Mouse (Mus musculus) CD4-positive helper T cell, adult 2 months (primary cell): ENCODE results near the gene Chic2.

Experiments
- DNase-seq: peaks from one replicate; pipeline ENCODE4 v3.0.0-alpha.2; 2012; ENCODE audit warnings: low read depth, missing footprints, low spot score

Chic2 gene

DNA sequence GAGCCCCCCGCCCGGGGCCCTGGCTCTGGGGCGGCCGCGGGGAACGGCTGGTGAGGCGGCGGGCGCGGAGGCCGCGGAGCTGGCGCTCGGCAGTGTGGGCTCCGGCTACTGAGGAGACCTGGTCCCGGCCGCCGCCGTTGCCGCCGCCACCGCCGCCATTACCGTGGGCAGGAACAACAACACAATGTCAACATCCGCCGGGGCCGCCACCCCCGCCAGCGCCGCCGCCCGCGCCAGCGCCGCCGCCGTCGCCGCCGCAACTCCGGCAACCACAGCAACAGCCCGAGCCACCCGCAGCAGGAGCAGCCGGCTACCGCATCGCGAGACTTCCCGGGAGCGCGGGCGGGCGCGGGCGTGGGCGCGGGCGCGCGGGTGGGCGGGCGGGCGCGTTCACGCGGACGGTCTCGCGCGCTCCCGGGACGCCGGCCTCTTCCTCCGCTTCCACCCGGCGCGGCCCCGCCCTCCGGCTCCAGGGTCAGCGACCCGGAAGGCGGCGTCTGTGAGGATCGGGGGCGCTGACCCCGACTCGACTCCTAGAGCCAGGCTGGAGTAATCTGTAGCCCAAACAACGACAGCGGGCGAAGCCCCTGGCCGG is at the start of gene Chic2:
Chic2 (minus strand) TSS at position 465 of the 595 bp plus-strand sequence.
- DNase-seq, result peak; percentile 86

DNA sequence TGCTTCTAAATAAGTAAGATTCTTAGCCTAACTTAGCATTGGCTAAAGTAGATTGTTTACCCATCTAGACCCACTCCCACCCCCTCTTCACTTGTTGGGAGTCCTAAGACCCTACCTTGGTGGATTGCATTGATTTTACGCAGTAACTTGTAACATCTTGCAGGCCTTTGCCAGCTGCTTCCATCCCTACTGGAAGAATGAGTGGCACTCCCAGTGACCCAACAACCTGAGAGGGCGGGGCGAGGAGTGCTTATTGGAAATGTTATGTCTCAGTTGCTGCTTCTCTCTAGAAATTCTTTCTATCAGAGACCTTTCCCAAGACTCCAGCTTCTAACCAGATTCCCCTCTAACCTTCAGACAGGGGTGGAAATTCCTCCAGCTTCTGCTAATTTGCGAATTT is 41.3 kb upstream of the Chic2 start:
- DNase-seq, result no peak

DNA sequence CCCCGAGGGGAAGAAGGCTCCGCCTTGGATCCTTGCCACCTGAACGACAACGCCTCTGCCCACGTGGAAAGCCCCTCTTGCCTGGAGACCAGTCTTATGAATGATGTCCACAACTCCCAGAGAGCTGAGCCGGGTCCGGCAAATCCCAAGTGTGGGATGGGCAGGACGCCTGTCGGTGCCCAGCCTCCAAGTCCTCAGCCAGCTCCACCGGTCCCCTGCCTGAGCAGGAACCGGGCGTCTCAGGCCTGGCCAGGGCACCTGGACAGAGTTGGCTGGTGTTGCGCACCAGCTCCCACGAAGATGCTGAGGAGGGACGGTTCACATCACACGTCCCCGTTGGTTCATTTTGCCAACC is 40.9 kb upstream of the Chic2 start:
- no peak for DNase-seq

DNA sequence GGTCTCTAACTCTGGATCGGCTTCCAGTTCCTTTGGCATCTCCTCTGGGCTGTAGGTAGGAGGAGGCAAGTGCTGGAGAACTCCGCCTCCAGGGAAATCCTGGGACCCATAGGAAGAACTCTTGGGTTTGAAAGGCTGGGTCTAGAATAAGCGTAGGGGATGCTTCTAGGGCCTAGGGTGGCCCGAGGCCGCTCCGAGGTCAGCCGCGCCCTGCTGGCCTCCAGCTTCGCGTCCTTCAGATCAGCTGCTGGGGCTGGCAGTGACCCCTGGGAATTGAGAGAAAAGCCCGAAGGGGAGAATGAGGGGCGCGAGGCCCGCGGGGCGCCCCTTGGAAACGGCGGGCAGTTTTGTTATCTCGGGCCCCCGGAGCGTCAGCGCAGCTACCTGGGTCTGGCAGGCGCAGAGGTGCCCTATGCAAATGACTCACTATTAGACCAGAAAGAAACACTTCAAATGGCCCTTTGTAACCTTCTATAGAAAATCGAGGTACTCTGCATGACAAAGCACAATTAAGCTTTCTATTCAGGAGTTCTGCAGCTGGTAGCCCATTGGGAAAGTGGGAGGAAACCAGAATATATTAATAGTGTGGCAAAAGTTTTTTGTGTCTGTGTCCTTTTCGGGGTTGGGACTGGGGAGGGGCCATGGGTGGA is 40.4 kb upstream of the Chic2 start:
- DNase-seq, result no peak

DNA sequence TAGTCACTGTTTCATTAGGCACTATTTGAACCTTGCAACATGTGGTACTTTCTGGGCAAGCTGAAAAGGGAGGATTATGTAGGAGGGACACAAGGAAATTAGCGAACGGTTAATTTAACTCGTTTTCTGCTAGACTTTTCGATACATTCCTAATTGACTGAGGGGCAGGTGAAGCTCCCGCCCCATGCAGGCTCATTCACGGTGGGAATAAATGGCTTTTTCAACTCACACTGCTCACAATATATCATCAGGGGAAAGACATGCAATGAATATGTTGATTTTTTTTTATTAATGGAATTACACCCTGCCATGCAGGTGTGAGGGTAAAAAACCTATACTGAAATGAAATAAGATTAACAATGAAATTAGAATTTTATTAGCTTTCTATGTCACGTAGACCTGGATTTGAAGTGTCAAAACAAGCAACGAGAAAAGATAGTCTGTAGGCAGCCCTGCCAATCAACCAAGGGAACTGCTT is 39.9 kb upstream of the Chic2 start:
- DNase-seq, result no peak

DNA sequence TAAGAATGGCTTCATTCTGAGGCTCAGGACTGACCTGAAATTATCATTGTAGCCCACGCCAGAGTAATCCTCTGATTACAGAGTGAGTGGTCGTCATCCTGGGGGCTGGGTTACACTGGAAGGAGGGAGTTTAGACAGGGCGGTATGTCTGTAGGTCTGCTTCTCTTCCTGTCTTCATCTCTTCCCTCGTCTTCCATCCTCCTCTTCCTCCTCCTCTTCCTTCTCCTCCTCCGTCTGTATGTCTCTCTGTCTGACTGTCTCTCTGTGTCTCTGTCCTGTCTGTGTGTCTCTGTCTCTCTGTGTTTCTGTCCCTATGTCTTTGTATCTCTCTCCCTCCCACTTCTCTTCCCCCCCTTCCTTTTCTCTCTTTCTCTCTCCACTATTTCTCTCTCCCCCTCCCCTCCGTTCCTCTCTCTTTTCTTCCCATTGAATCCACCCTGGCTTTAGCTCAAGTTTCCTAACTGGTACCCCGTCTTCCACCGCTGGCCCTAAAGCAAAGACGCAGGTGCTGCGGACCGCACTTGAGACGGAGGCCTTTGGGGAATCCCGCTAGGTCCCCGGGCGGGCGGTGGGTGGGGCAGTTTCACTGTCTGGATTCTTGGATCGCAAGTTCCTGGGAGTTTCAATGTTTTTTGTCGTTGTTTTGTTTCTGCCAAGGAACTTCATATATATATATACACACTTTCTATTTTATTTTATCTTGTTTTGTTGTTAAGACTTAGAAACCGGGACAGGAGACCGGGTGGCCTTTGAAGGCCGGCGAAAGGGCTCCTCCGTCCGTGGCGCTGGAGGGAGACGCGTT is 39.2 kb upstream of the Chic2 start:
- DNase-seq, result no peak

DNA sequence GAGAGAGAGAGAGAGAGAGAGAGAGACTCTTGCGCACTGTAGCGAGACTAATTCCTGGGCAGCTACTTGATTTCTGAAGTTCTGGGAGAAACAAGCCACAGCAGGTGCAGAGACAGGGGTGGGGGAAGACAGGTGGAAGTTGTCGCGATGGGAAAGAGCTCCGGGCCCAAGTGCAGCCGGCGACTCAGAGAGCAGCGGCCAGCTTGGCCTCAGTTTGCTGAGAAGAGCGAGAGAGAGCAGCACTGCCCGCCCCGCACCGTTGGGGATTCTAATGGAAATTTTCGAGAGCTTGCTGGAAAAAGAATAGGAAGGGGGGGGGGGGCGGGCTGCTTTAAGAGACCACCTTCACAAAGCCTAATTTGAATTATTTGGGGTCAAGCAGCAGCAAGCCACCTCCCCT is 38.5 kb upstream of the Chic2 start:
- DNase-seq, result no peak

DNA sequence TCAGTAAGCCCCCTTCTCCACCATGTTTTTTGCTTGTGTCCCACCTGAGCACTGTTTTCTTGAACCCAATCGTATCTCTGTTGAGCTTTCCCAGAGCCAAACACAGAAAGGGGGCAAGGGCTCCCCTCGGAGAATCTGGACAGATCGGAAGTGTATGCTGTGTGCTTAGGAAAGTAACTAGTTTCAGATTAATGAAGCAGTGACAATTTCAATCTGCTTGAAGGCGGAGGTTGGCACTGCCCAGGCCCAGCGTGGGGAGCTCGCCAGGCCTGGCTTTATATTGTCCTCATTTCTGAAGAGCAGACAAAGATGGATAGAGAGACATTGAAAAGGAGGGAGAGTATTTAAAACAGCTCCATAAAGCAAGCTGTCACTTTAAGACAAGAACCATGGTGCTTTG is 37.9 kb upstream of the Chic2 start:
- no peak for DNase-seq

DNA sequence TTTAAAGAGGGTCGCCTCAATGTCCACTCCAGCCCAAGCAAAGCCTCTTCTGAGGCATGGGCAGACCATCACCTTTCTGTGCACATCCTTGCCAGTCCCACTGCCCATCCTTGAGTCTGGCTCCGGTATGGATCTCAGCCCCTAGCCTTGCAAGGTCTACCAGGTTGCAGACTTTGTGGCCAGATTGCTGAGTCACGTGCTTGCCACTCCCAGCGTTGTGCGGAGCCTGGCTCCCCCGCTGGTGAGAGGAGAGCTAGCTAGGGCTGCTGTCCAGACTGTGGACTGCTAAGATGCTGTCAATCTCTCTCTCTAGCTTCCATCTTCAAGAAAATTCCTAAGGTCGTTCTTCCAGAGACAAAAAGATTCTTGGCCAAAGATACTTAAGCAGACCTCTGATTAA is 35.0 kb upstream of the Chic2 start:
- DNase-seq, result no peak

DNA sequence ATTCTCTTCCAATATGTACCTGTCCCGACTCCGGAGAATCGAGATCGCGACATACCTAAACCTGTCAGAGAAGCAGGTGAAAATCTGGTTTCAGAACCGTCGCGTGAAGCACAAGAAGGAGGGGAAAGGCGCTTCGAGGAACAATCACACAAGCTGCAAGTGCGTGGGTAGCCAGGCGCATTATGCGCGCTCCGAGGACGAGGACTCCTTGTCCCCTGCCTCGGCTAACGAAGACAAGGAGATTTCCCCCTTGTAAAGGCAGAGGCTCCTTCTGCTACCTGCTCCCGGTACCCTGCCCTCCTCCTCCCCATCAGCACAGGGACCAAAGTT is 32.4 kb upstream of the Chic2 start:
- no peak for DNase-seq

DNA sequence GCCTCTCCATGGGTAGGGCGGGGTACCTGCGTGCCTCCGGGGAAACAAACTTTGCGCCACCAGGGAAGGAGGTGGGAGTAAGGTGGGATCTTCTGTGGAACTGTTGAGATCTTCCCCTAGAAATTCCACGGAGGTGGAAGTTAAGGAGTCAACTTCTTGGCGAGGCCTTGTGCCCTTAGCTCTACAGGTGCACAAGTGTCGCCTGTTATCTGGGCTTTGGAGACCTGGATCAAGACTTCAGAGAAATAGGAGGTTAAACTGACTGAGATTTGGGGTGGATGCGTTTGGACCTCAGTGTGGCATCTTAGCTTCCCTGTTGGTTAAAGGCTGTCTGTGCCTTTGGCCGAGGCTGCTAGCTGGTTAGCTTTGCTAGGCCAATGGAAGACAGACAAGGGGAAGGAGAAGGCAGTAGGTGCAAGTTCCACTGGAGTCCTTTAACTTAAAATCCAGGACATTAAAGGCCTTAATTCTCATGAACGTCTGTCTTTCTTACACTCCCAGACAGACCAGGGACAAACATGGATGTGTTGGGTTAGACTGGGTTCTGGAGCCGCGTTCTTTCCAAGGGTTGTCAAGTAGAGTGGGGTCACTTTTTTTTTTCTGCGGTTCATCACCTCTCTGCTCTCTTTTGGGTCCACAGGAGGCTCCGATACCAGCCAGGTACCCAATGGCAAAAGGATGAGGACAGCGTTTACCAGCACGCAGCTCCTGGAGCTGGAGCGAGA is 31.9 kb upstream of the Chic2 start:
- DNase-seq, result no peak

DNA sequence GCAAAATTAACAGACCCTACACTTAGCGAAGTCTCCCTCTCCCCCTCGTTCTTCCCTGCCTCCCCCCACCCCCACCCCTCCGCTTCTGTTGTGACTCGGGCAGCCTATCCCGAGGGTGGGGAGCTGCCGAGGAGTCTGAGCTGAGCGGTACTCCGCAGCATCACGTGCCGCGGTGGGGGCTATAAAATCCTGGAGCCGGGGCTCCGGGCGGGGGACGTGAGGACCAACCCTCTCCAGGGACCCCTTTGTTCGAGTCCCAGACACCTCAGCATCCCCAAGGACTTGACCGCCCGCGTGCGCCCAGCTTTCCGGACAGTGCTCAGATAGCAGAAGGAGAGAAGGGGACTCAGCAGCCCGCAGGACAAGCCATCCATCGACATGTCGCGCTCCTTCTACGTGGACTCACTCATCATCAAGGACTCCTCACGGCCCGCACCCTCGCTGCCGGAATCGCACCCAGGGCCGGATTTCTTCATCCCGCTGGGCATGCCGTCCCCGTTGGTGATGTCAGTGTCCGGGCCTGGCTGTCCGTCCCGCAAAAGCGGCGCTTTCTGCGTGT is 30.9 kb upstream of the Chic2 start, which contains the start of gene Gsx2:
Gsx2 (plus strand) TSS at position 219 of the 559 bp plus-strand sequence.
- no peak for DNase-seq

DNA sequence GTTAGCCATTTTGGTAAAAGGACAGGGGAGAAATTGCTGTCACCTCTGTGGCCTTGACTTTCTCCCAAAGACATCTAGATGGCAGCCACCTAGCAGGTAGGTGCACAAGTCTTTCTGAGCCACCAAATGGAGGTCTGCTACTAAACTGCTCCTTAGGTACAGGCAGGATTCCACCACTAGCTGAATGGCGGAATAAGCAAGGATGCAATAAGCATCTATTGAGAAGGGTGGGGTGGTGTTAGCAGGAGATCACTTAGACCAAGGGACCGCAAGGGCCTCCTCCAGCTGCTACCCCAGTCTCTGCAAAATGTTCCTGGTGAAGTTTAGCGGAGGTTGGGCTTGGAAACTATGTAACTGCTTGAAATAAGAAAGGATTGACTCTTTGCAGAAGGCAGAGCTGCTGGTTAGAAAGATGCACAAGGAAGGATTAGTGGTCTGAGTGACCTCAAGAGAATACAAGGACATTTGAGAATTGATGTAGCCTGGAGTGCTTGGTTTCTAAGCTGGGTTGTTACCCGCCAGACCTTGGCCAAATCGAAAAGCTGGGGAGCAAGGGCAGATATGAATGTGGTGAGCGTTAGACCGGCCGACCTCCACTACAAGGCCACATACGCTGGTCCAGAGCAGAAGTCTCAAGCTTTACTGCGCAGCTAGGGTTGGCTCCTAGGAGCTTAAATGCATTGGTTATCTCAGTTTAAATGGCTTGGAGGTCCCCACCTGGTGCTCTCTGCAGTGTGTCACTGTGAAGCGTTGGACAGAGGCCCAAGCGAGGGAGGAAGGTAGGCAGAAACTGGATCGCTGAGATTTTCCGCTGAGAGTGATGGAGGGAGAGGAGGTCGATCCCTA is 30.2 kb upstream of the Chic2 start:
- no peak for DNase-seq

DNA sequence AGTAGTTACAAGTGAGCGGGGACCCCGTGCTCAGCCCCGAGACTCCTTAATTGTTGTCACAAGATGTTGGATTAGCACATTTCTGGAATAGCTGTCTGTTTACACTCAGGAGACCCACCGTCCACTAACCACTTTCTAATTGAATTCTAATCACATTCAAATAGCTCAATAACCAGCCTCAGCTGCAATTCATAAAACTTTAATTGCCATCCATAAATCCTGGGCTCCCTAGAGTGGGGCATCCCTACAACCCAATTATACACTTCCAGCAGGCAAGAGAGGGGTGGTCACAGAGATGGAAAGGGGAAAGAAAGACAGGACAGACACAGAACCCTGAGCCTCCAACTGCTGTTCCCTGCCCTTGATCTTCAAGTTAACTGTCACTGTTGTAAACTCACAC is 29.6 kb upstream of the Chic2 start:
- DNase-seq, result no peak

DNA sequence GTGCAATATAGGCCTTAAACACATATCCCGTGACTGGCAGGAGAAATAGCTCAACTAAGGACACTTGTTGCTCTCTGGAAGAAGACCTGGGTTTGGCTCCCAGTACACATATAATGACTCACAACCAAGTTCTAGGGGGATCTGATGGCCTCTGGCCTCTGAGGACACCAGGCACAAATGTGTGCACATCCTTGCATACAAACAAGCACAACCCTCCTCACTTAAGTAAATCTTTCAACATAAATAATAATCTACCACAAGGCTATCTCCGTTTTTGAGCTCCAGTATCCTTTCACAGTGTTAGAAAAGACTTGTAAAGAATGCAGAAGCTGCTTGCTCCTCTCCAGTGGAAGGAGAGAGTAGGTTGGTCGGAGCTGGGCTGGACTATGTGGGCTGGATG is 29.1 kb upstream of the Chic2 start:
- DNase-seq, result no peak

DNA sequence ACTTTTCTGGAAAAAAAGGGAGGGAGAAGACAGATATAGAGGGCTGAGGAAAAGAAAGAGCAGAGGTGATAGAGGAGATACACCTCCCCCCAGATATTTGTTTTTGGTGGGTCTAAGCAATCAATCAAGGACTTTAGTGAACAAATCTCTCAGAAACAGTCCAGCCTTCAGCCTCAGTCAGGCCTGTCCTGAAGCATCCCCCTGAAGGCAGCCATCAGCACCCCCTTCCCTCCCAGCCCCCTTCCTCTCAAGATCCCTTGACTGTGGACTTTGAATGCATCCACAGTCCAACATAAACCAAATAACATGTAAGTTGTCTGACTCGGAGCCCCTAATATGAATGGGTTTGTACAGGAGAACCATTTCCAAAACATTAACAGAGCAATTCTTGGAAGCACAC is 28.6 kb upstream of the Chic2 start:
- no peak for DNase-seq

DNA sequence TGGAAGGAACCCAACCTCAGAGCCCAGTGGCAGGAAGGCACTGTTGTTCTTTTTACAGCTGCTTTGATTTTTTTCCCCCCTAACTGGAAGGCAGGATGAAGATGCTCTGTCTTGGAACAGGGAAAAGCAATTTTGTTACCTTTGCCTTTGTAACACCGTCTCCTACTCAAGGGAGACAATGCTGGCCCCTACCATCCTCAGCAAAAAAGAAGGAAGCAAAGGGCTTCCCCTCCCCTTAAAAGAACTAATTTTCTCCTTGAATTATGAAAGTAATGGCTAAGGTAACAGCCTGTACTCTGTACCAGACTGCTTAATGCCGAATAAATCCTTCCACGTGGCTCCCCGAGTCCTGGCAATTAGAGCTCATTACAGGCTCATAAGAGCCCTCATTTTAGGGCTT is 28.0 kb upstream of the Chic2 start:
- DNase-seq, result no peak

DNA sequence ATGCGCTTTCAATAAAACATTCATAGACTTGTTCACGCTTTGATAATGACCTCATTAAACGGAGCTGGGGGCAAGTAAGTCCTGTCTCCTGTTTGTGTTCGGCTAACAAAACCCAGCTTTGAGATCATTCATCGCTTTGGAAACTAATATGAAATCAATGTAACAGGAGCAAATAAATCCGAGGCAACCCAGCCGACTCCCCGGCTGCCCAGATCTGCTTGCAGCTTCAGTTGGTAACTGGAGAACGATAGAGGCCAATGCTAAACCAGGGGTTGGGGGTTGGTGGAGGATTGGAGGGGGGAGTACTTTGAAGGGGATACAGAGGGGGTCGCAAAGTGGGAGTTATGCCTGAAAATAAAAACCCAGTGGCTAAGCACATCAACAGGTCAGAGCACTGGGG is 27.4 kb upstream of the Chic2 start:
- DNase-seq, result no peak

DNA sequence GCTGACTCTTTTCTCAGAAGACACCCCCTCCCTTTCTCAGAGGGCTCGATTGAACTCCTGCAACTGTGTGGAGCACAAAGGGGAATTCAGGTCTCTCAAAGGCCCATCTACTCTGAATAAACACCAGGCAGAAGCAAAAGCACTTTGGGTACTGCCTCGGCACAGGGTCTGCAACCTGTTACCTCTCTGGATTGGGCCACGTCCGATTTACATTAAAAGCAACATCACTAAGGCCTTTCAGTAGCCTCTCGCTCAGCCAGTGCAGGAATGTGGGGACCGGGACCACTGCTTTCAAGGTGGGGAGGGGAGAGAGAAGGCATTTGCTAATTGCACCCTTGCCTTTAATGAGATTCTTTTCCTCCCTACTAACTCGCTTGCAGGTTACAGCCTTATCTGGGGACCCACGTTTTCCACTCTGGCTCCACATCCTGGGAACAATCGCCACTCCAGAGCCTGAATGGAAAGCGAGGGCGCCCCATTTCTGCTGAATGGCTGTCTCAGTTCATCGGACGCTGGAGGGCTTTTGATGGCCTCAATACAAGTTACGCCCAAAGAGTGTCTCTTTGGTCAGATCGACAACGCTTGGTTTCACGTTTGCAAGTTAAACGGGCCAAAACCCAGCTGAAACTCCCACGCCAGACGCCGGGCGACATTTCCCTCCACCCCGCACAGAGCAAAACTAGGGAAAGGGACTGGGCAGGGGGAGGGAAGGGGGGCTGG is 26.2 kb upstream of the Chic2 start:
- DNase-seq, result no peak

DNA sequence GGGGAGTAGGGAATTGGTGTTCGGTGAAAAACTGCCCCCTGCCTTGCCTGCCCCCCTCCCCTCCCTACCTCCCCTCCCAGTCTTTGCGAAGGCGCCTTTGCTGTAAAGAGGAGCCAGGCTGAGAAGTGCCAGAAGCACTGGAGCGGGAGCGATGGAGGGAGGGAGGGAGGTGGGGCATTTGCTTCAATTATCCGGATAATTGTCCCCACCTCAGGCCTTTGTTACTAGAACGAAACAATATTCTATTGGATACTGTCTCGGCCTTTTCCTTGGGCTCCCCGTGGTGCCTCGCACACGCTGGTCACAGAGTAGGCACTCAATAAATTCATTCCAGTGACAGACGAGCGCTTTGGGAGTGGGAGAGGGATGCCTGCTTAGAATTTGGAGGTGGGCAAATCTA is 25.6 kb upstream of the Chic2 start:
- DNase-seq, result no peak
